Mouse (Mus musculus) heart, embryonic 15.5 days (tissue): Measurements from ENCODE around the gene Nhlh2. TPM values are rescaled to one million over a fixed set of nuclear protein-coding genes. Genes with fewer than 3 reads are reported as not detected.

Source experiments
- ATAC-seq: fragments of 200-750 bp; cut with Nextera tagmentation; replicated peaks from 2 replicates; pipeline ENCODE4 v1.8.0; 2017; ENCODE audit warnings: low read depth, moderate TSS enrichment; ENCODE audit not compliant: insufficient number of reproducible peaks, insufficient read depth, low FRiP score
- H3K27ac ChIP-seq: fragments of 300-500 bp; sonication (generic); 2 replicates; pipeline ENCODE4 v1.5.1; 2015; ENCODE audit warnings: mild to moderate bottlenecking, inconsistent platforms
- H3K27me3 ChIP-seq: fragments of 300-500 bp; sonication (generic); 2 replicates; pipeline ENCODE4 v1.6.1; 2015; ENCODE audit warnings: inconsistent platforms
- H3K36me3 ChIP-seq: fragments of 300-500 bp; sonication (generic); 2 replicates; pipeline ENCODE4 v1.6.1; 2015; ENCODE audit warnings: mild to moderate bottlenecking, inconsistent platforms
- H3K4me1 ChIP-seq: fragments of 300-500 bp; sonication (generic); replicated peaks from 2 replicates; pipeline ENCODE4 v1.6.1; 2015; ENCODE audit warnings: inconsistent platforms
- H3K4me2 ChIP-seq: fragments of 300-500 bp; sonication (generic); 2 replicates; pipeline ENCODE4 v1.6.1; 2015; ENCODE audit warnings: inconsistent platforms, mild to moderate bottlenecking, moderate library complexity
- H3K4me3 ChIP-seq: fragments of 300-500 bp; sonication (generic); 2 replicates; pipeline ENCODE4 v1.5.1; 2015; ENCODE audit warnings: mild to moderate bottlenecking, inconsistent platforms
- H3K9ac ChIP-seq: fragments of 300-500 bp; sonication (generic); 2 replicates; pipeline ENCODE4 v1.6.1; 2015; ENCODE audit warnings: mild to moderate bottlenecking, inconsistent platforms
- H3K9me3 ChIP-seq: fragments of 300-500 bp; sonication (generic); replicated peaks from 2 replicates; pipeline ENCODE4 v1.6.1; 2016; ENCODE audit warnings: inconsistent platforms
- WGBS: fragments of 180-500 bp; shearing (Covaris S2); methylation state at CpG from one replicate; pipeline ENCODE4 v1.1.7; 2015; ENCODE audit warnings: mixed read lengths; 5-methylcytosine and 5-hydroxymethylcytosine counted together
- polyA plus RNA-seq: library from polyadenylated mRNA; unstranded; fragments of >200 nt; fragmentation: Nextera tagmentation; extraction: Ambion mirVana; gene quantifications from 2 replicates; pipeline ENCODE4 v1.2.1, GENCODE M21; 2015

The Nhlh2 gene
- polyA plus RNA-seq, 1 experiment from 2014 or later: not detected

GRCm38 (mm10) chr3:102027880-102028279, 18.0 kb downstream of the Nhlh2 start:
- Histone ChIP-seq H3K4me2 (no peak overlapping the region), H3K4me1 (peaks cover 10% of the 10 kb centered on the region), H3K4me3 (no peak overlapping the region), H3K27ac (no peak overlapping the region), H3K27me3 (peaks cover 16% of the 10 kb centered on the region), H3K9me3 (no peaks in the 10 kb centered on the region), H3K36me3 (no peaks in the 10 kb centered on the region), H3K9ac (no peak overlapping the region)
- WGBS: 63% methylated on average over 6 of the region's 6 CpGs
- no peak for ATAC-seq

- no peaks in the 10 kb centered on the region for H3K9me3 ChIP-seq
- WGBS: 79% methylated on average over 5 of the region's 5 CpGs
- ATAC-seq: no peak
These were observed 27.9 kb downstream of the Nhlh2 start for GRCm38 (mm10) chr3:102037806-102038205.

GRCm38 (mm10) chr3:102038608-102039007, 28.7 kb downstream of the Nhlh2 start:
- WGBS: 69% methylated on average over 6 of the region's 6 CpGs

More at GRCm38 (mm10) chr3:102037806-102038205, 27.9 kb downstream of the Nhlh2 start:
- H3K9ac ChIP-seq: no peak overlapping the region
- H3K36me3 ChIP-seq: no peaks in the 10 kb centered on the region
- no peak overlapping the region for H3K4me2 ChIP-seq
- H3K4me3 ChIP-seq: no peak overlapping the region
- H3K4me1 ChIP-seq: no peaks in the 10 kb centered on the region
- H3K27ac ChIP-seq: no peak overlapping the region
- no peaks in the 10 kb centered on the region for H3K27me3 ChIP-seq

DNA sequence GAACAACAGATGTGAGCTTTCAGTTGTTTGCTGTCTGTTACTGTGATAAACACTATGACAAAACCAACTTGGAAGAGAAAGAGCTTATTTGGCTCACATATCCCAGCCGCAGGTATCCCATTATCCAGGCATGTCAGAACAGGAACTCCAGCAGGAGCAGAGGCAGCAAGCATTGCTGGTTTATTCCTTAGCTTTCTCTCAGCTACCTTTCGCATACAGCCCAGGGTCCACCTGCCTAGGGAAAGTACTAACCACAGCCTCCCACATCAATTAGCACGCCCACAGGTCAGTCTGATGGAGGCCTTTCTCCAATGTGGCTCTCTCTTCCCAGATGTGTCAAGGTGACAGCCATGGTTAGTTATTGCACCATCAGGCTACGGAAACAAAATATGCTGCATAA, 31.8 kb downstream of the Nhlh2 start:
- Histone ChIP-seq H3K27me3 (no peaks in the 10 kb centered on the region), H3K4me2 (no peak overlapping the region), H3K9me3 (no peaks in the 10 kb centered on the region), H3K4me1 (no peaks in the 10 kb centered on the region), H3K36me3 (no peaks in the 10 kb centered on the region), H3K9ac (no peak overlapping the region), H3K27ac (no peak overlapping the region), H3K4me3 (no peak overlapping the region)
- 88% methylated on average over 4 of the region's 4 CpGs for WGBS
- no peak for ATAC-seq

More at GRCm38 (mm10) chr3:102038608-102039007, 28.7 kb downstream of the Nhlh2 start:
- no peaks in the 10 kb centered on the region for H3K27me3 ChIP-seq
- H3K9me3 ChIP-seq: no peaks in the 10 kb centered on the region
- no peaks in the 10 kb centered on the region for H3K4me1 ChIP-seq
- ATAC-seq: no peak
- H3K4me3 ChIP-seq: no peak overlapping the region
- H3K36me3 ChIP-seq: no peaks in the 10 kb centered on the region
- no peak overlapping the region for H3K27ac ChIP-seq
- no peak overlapping the region for H3K9ac ChIP-seq
- H3K4me2 ChIP-seq: no peak overlapping the region

- no peaks in the 10 kb centered on the region for H3K9me3 ChIP-seq
- H3K4me1 ChIP-seq: no peaks in the 10 kb centered on the region
- H3K36me3 ChIP-seq: no peaks in the 10 kb centered on the region
- H3K4me3 ChIP-seq: no peak overlapping the region
- no peak overlapping the region for H3K4me2 ChIP-seq
- 28% methylated on average over 3 of the region's 3 CpGs for WGBS
- no peak overlapping the region for H3K27ac ChIP-seq
- no peaks in the 10 kb centered on the region for H3K27me3 ChIP-seq
- no peak overlapping the region for H3K9ac ChIP-seq
- no peak for ATAC-seq
These were observed 35.2 kb downstream of the Nhlh2 start for GRCm38 (mm10) chr3:102045071-102045470.

DNA sequence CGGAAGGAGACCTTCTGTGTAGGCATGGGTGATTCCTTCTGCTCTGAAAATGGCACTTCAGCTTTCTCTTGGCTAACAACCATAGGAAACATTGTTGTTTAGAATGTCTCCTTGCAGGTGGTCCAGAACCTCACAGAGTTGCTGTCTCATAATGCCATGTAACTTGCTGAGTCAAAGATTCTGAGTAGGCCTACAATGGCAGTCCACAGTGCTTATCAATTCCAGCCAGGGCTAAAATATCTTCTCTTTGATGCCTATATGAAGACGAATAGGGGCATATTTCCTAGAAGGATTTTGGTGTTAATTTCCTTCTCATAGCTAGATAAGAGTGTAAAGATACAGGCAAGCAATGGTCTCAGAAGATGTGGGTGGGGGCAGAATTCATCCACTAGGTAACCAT, 37.7 kb downstream of the Nhlh2 start:
- Histone ChIP-seq H3K4me3 (no peak overlapping the region), H3K9ac (no peak overlapping the region), H3K4me2 (no peak overlapping the region), H3K27me3 (no peaks in the 10 kb centered on the region), H3K9me3 (no peaks in the 10 kb centered on the region), H3K36me3 (no peaks in the 10 kb centered on the region), H3K4me1 (no peaks in the 10 kb centered on the region), H3K27ac (no peak overlapping the region)
- no peak for ATAC-seq
- WGBS: 76% methylated on average over 2 of the region's 2 CpGs

GRCm38 (mm10) chr3:102049207-102050104, 39.6 kb downstream of the Nhlh2 start:
- no peak for ATAC-seq
- no peaks in the 10 kb centered on the region for H3K9me3 ChIP-seq
- no peak overlapping the region for H3K27ac ChIP-seq
- 81% methylated on average over 14 of the region's 14 CpGs for WGBS
- no peaks in the 10 kb centered on the region for H3K36me3 ChIP-seq
- H3K27me3 ChIP-seq: no peaks in the 10 kb centered on the region
- no peak overlapping the region for H3K9ac ChIP-seq
- no peak overlapping the region for H3K4me2 ChIP-seq
- H3K4me3 ChIP-seq: no peak overlapping the region
- no peaks in the 10 kb centered on the region for H3K4me1 ChIP-seq

DNA sequence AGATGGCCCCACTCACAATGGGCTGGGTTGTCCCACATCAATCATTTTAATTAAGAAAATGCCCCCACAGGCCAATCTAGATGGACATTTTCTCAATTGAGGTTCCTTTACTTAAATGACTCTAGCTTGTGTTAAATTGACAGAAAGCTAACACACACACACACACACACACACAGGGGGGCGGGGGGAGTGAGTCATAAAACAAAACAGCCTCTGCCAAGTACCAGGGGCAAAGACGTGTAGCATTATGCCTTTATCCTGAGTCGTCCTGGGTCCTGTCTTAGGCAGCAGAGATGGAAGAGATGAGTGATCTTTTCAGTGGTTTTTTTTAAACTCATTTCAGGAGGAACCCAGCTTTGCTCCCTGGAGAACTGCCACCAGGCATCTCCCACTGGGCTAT, 42.2 kb downstream of the Nhlh2 start:
- no peak overlapping the region for H3K4me3 ChIP-seq

DNA sequence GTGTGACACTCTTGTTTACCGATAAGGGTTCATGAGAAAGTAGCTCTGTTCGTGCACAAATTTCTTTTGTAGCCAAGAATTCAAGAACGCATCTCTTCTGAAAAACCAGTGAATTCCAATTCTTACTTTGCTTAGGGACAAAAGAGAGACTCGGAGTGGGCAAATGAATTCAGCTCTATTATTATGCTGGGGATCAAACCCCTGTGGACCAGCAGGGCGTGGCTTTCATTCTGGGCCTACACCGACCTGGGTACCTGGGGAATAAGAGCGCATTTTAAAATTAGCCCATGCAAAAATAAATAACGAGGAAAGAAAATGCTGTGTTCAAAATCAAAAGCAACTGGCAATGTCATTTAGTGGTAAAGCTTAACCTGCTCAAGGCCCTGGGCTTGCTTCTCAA, 43.4 kb downstream of the Nhlh2 start:
- ATAC-seq: no peak

More for the DNA sequence above, 42.2 kb downstream of the Nhlh2 start:
- ATAC-seq: no peak
- WGBS: 53% methylated on average over 3 of the region's 3 CpGs
- Histone ChIP-seq H3K4me2 (no peak overlapping the region), H3K27me3 (no peaks in the 10 kb centered on the region), H3K27ac (no peak overlapping the region), H3K36me3 (no peaks in the 10 kb centered on the region), H3K9me3 (no peaks in the 10 kb centered on the region), H3K4me1 (no peaks in the 10 kb centered on the region), H3K9ac (no peak overlapping the region)

GRCm38 (mm10) chr3:102055878-102056277, 46.0 kb downstream of the Nhlh2 start:
- 71% methylated on average over 4 of the region's 4 CpGs for WGBS

More for the DNA sequence above, 43.4 kb downstream of the Nhlh2 start:
- H3K36me3 ChIP-seq: no peaks in the 10 kb centered on the region
- no peaks in the 10 kb centered on the region; the same call in 1 of the 2 replicates for H3K4me1 ChIP-seq
- H3K4me2 ChIP-seq: no peak overlapping the region
- H3K9me3 ChIP-seq: no peaks in the 10 kb centered on the region
- H3K9ac ChIP-seq: no peak overlapping the region
- no peak overlapping the region for H3K4me3 ChIP-seq
- no peaks in the 10 kb centered on the region for H3K27me3 ChIP-seq
- WGBS: 51% methylated on average over 8 of the region's 8 CpGs
- no peak overlapping the region for H3K27ac ChIP-seq

DNA sequence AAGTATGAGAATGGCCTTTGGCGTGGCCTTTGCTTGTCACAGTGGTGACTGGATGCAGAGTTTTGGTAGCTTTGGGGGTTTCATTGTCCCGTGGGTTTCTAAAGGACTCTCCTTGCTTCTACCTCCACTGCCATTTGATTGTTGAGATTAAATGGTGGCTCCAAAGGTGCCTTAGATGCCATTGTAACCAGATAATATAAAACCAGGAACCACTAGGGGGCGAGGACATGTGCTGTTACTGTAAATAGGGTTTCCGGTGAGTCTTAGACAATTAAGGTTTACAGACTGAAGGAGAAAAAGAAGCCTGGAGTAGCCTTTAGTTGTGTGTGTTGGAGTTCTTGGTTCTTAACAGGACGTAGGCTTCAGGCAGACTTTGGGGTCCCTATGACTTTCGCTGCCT, 50.2 kb downstream of the Nhlh2 start:
- Histone ChIP-seq H3K9ac (no peak overlapping the region), H3K4me2 (no peak overlapping the region), H3K4me1 (peaks cover 34% of the 10 kb centered on the region), H3K27me3 (no peaks in the 10 kb centered on the region), H3K27ac (no peak overlapping the region), H3K36me3 (no peaks in the 10 kb centered on the region), H3K4me3 (no peak overlapping the region), H3K9me3 (no peaks in the 10 kb centered on the region)
- WGBS: 68% methylated on average over 6 of the region's 6 CpGs
- no peak for ATAC-seq

More at GRCm38 (mm10) chr3:102055878-102056277, 46.0 kb downstream of the Nhlh2 start:
- Histone ChIP-seq H3K36me3 (no peaks in the 10 kb centered on the region), H3K9me3 (no peaks in the 10 kb centered on the region), H3K27ac (no peak overlapping the region), H3K9ac (no peak overlapping the region), H3K4me3 (no peak overlapping the region), H3K27me3 (no peaks in the 10 kb centered on the region), H3K4me2 (no peak overlapping the region), H3K4me1 (no peaks in the 10 kb centered on the region; the same call in 1 of the 2 replicates)
- no peak for ATAC-seq
